Mouse (Mus musculus): ENCODE measurements at regions not wholly inside any gene's neighbourhood (a gene's known extent, or its start where the extent isn't known, plus 50 kb on each side); places are given as distances from the start of the nearest gene placed in this dataset.
"Not testable (repeated sequence)": the region's sequence is repeated elsewhere in the genome, so short reads cannot be mapped to it uniquely, and the experiment has no call there.

- 67% methylated on average over 9 of the region's 9 CpGs for WGBS
- DNase-seq (ENCODE audit: low spot score); H3K36me3 ChIP-seq: not testable (repeated sequence)
Observed at GRCm38 (mm10) chr14:59025757-59026156, 116.9 kb downstream of the 1700129C05Rik start.

GRCm38 (mm10) chr14:59009534-59009933, 133.2 kb downstream of the 1700129C05Rik start:
- 93% methylated on average over 3 of the region's 3 CpGs for WGBS
- DNase-seq (ENCODE audit: low spot score) = no peak
- no peak overlapping the region for H3K27ac ChIP-seq
- H3K4me3 ChIP-seq = no peak overlapping the region
- no peaks in the 10 kb centered on the region for H3K27me3 ChIP-seq (ENCODE audit: low read depth, poor library complexity, severe bottlenecking)
- no peaks in the 10 kb centered on the region for H3K36me3 ChIP-seq
- H3K9me3 ChIP-seq (replicated peaks) = no peaks in the 10 kb centered on the region
- no peaks in the 10 kb centered on the region for H3K4me1 ChIP-seq

More at GRCm38 (mm10) chr14:59025757-59026156, 116.9 kb downstream of the 1700129C05Rik start:
- not testable (repeated sequence) for H3K4me1 ChIP-seq; H3K4me3 ChIP-seq; H3K9me3 ChIP-seq (replicated peaks); H3K27ac ChIP-seq; H3K27me3 ChIP-seq (ENCODE audit: low read depth, poor library complexity, severe bottlenecking)

- Histone ChIP-seq H3K27ac (no peak overlapping the region), H3K4me3 (no peak overlapping the region), H3K27me3 (ENCODE audit: low read depth, poor library complexity, severe bottlenecking) (no peaks in the 10 kb centered on the region), H3K9me3 (replicated peaks) (no peaks in the 10 kb centered on the region), H3K4me1 (peaks cover 18% of the 10 kb centered on the region), H3K36me3 (no peaks in the 10 kb centered on the region)
- 81% methylated on average over 5 of the region's 5 CpGs for WGBS
- DNase-seq (ENCODE audit: low spot score) = no peak
Observed at GRCm38 (mm10) chr14:58999106-58999778, 143.5 kb downstream of the 1700129C05Rik start.

GRCm38 (mm10) chr14:58994994-58995393, 147.7 kb downstream of the 1700129C05Rik start:
- Histone ChIP-seq H3K27ac (no peak overlapping the region), H3K4me1 (peaks cover 22% of the 10 kb centered on the region), H3K4me3 (no peak overlapping the region), H3K27me3 (ENCODE audit: low read depth, poor library complexity, severe bottlenecking) (no peaks in the 10 kb centered on the region), H3K36me3 (no peaks in the 10 kb centered on the region), H3K9me3 (replicated peaks) (no peaks in the 10 kb centered on the region)
- DNase-seq (ENCODE audit: low spot score) = no peak
- 70% methylated on average over 6 of the region's 6 CpGs for WGBS

- 75% methylated on average over 5 of the region's 5 CpGs for WGBS
- H3K27ac ChIP-seq = peak overlapping the region; percentile 47; the same call in 1 of the 2 replicates
- no peak for DNase-seq (ENCODE audit: low spot score)
Observed at GRCm38 (mm10) chr14:58989644-58990217, 153.0 kb downstream of the 1700129C05Rik start.

GRCm38 (mm10) chr14:58987688-58988087, 155.0 kb downstream of the 1700129C05Rik start:
- peak overlapping the region; percentile 76 for H3K27ac ChIP-seq
- H3K9me3 ChIP-seq (replicated peaks) = no peaks in the 10 kb centered on the region
- H3K27me3 ChIP-seq (ENCODE audit: low read depth, poor library complexity, severe bottlenecking) = 0 out of 2 replicates have a peak, but pooled peaks cover 4% of the 10 kb centered on the region
- H3K36me3 ChIP-seq = no peaks in the 10 kb centered on the region
- DNase-seq (ENCODE audit: low spot score) = peak; percentile 54
- WGBS = 21% methylated on average over 8 of the region's 8 CpGs
- peaks cover 39% of the 10 kb centered on the region for H3K4me1 ChIP-seq
- no peak overlapping the region for H3K4me3 ChIP-seq

More at GRCm38 (mm10) chr14:58989644-58990217, 153.0 kb downstream of the 1700129C05Rik start:
- no peaks in the 10 kb centered on the region for H3K36me3 ChIP-seq
- peaks cover 45% of the 10 kb centered on the region for H3K4me1 ChIP-seq
- 0 out of 2 replicates have a peak, but pooled peaks cover 4% of the 10 kb centered on the region for H3K27me3 ChIP-seq (ENCODE audit: low read depth, poor library complexity, severe bottlenecking)
- no peak overlapping the region for H3K4me3 ChIP-seq
- no peaks in the 10 kb centered on the region for H3K9me3 ChIP-seq (replicated peaks)

GRCm38 (mm10) chr14:58985838-58986237, 156.9 kb downstream of the 1700129C05Rik start:
- H3K27me3 ChIP-seq (ENCODE audit: low read depth, poor library complexity, severe bottlenecking) = 0 out of 2 replicates have a peak, but pooled peaks cover 4% of the 10 kb centered on the region
- DNase-seq (ENCODE audit: low spot score) = no peak
- 83% methylated on average over 5 of the region's 5 CpGs for WGBS
- H3K27ac ChIP-seq = no peak overlapping the region
- no peak overlapping the region for H3K4me3 ChIP-seq
- no peaks in the 10 kb centered on the region for H3K9me3 ChIP-seq (replicated peaks)
- peaks cover 39% of the 10 kb centered on the region for H3K4me1 ChIP-seq
- no peaks in the 10 kb centered on the region for H3K36me3 ChIP-seq

GRCm38 (mm10) chr14:58976791-58977190, 165.9 kb downstream of the 1700129C05Rik start:
- no peaks in the 10 kb centered on the region for H3K36me3 ChIP-seq
- no peaks in the 10 kb centered on the region for H3K4me1 ChIP-seq
- no peak for DNase-seq (ENCODE audit: low spot score)
- 89% methylated on average over 4 of the region's 4 CpGs for WGBS
- H3K4me3 ChIP-seq = no peak overlapping the region
- H3K27me3 ChIP-seq (ENCODE audit: low read depth, poor library complexity, severe bottlenecking) = no peaks in the 10 kb centered on the region
- H3K9me3 ChIP-seq (replicated peaks) = no peaks in the 10 kb centered on the region
- H3K27ac ChIP-seq = no peak overlapping the region

- Histone ChIP-seq H3K27me3 (ENCODE audit: low read depth, poor library complexity, severe bottlenecking) (no peaks in the 10 kb centered on the region), H3K4me1 (no peaks in the 10 kb centered on the region), H3K36me3 (no peaks in the 10 kb centered on the region), H3K4me3 (no peak overlapping the region), H3K27ac (no peak overlapping the region), H3K9me3 (replicated peaks) (no peaks in the 10 kb centered on the region)
- no peak for DNase-seq (ENCODE audit: low spot score)
- 58% methylated on average over 3 of the region's 3 CpGs for WGBS
Observed at GRCm38 (mm10) chr14:58969248-58969647, 173.4 kb downstream of the 1700129C05Rik start.

- no peaks in the 10 kb centered on the region for H3K36me3 ChIP-seq
- H3K4me3 ChIP-seq = no peak overlapping the region
- no peak for DNase-seq (ENCODE audit: low spot score)
- H3K27ac ChIP-seq = no peak overlapping the region
- no peaks in the 10 kb centered on the region for H3K27me3 ChIP-seq (ENCODE audit: low read depth, poor library complexity, severe bottlenecking)
- WGBS = 89% methylated on average over 5 of the region's 5 CpGs
- H3K9me3 ChIP-seq (replicated peaks) = no peaks in the 10 kb centered on the region
- H3K4me1 ChIP-seq = no peaks in the 10 kb centered on the region
Observed at GRCm38 (mm10) chr14:58967975-58968374, 174.7 kb downstream of the 1700129C05Rik start.

- Histone ChIP-seq H3K9me3 (replicated peaks) (no peaks in the 10 kb centered on the region), H3K27ac (no peak overlapping the region), H3K36me3 (no peaks in the 10 kb centered on the region), H3K4me1 (no peaks in the 10 kb centered on the region), H3K27me3 (ENCODE audit: low read depth, poor library complexity, severe bottlenecking) (no peaks in the 10 kb centered on the region), H3K4me3 (no peak overlapping the region)
- no peak for DNase-seq (ENCODE audit: low spot score)
- WGBS = 83% methylated on average over 1 of the region's 1 CpGs
Observed at GRCm38 (mm10) chr14:58967163-58967562, 175.5 kb downstream of the 1700129C05Rik start.

- Histone ChIP-seq H3K4me3 (no peak overlapping the region), H3K9me3 (replicated peaks) (no peaks in the 10 kb centered on the region), H3K36me3 (no peaks in the 10 kb centered on the region), H3K27me3 (ENCODE audit: low read depth, poor library complexity, severe bottlenecking) (no peaks in the 10 kb centered on the region), H3K4me1 (no peaks in the 10 kb centered on the region), H3K27ac (no peak overlapping the region)
- DNase-seq (ENCODE audit: low spot score) = no peak
- 96% methylated on average over 2 of the region's 2 CpGs for WGBS
Observed at GRCm38 (mm10) chr14:58944958-58945357, 197.7 kb downstream of the 1700129C05Rik start.

GRCm38 (mm10) chr14:58943267-58943765, 199.4 kb downstream of the 1700129C05Rik start:
- Histone ChIP-seq H3K27ac (no peak overlapping the region), H3K4me3 (no peak overlapping the region), H3K27me3 (ENCODE audit: low read depth, poor library complexity, severe bottlenecking) (no peaks in the 10 kb centered on the region), H3K36me3 (no peaks in the 10 kb centered on the region), H3K4me1 (no peaks in the 10 kb centered on the region), H3K9me3 (replicated peaks) (no peaks in the 10 kb centered on the region)
- DNase-seq (ENCODE audit: low spot score) = no peak
- WGBS = 96% methylated on average over 1 of the region's 1 CpGs

Data from limb, embryonic 10.5 days (tissue).